Mouse (Mus musculus) B cell, adult (primary cell): ENCODE measurements around the gene Bet1. TPM values are rescaled to one million over a fixed set of nuclear protein-coding genes. Genes with fewer than 3 reads are reported as not detected.

Source experiments
- total RNA-seq: library from RNA; stranded (reverse); gene quantifications from 4 replicates; pipeline ENCODE4 v1.2.4, GENCODE M21; 2023; ENCODE audit not compliant: inconsistent age

The Bet1 gene
- 11.0 to 13.7 TPM (median 12.3 TPM) in 4 replicates for total RNA-seq

DNA sequence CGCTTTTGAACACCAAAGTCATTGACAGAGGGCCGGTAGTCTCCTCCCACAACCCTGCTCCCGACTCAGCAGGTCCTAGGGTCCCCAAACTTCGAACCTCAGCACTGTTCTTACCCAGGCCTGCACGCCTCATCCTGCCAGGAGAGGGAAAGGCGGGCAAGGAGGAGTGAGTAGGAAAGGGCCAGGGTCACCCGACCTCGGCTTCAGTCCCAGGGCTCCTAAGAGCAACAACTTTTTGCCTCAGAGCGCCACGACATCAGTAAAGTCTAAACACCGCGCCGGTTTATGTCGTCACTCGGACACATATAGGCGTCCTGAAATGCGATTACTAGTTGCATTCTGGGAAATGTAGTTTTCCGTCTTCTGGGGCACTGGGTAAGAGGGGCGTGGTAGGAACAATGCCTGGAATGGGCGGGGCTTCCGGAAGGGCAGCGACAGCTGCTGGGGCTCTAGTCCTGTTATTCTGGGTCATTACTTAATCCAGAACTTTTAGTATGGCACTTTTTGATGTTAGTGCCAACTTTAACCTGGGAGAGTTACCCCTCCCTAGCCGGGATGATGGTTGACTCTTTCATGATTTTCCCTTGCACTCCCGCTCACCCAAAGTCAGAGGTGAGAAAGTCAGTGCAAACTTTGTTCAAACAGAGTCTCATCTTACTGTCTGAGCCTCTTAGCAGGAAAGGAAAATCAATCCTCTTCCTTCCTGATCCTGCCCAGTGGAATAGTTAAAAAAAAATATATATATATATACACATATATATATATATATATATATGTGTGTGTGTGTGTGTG, at the start of gene Bet1:
Gene Bet1 (minus strand): TSS at position 310 of the 792 bp plus-strand sequence.

Other genes with a start within 250 kb of the Bet1 start
- not detected in 4 replicates for gene Tfpi2, start 98.1 kb downstream of the Bet1 start, total RNA-seq
- not detected in 4 replicates for gene Gngt1, start 93.2 kb downstream of the Bet1 start, total RNA-seq
- gene Gng11, start 83.1 kb downstream of the Bet1 start, total RNA-seq = 1.2 TPM in 3 of 4 replicates, not detected in the other